Mouse (Mus musculus): ENCODE measurements around the gene 4933402E13Rik. TPM values are rescaled to one million over a fixed set of nuclear protein-coding genes. Genes with fewer than 3 reads are reported as not detected.

The 4933402E13Rik gene
- polyA plus RNA-seq (2014; fragmentation: Nextera tagmentation; extraction: Ambion mirVana) = not detected in 2 replicates

DNA sequence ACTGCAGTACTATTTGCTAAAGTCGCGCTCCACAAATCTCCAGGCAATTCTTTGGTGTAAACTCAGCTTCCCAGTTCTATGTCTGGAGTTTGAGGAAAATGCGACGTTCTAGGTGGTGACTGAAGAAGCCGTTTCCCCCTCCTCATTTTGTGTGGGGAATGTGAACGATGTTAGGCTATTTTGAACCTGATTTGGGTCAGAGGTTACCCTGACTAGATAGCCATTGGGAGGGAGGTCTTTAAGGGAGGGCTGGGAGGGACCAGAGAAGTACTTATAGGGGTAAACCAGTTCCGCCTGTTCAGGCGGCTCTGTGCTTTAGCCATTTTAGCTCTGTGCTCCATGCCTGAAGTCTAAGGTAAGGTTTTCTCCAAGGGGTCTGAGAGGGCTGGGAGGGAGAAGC is at the start of gene 4933402E13Rik:
TSS of gene 4933402E13Rik (plus strand) at position 301 of the 400 bp plus-strand sequence.
- Histone ChIP-seq H3K27ac (replicated peaks; ENCODE audit: low read depth, low read length) (no peak within 1 kb of the TSS), H3K9me3 (replicated peaks; ENCODE audit: control insufficient read depth, low read length) (no peaks in the 10 kb centered on the region), H3K27me3 (ENCODE audit: control insufficient read depth, insufficient read depth, low read length) (no peaks in the 10 kb centered on the region), H3K9ac (replicated peaks; ENCODE audit: low read length) (no peak within 1 kb of the TSS), H3K36me3 (replicated peaks; ENCODE audit: control insufficient read depth, insufficient read depth, low read depth, low read length) (no peaks in the 10 kb centered on the region), H3K4me3 (ENCODE audit: low read depth, low read length) (no peak within 1 kb of the TSS), H3K4me1 (ENCODE audit: control insufficient read depth, insufficient read depth, low read length) (no peaks in the 10 kb centered on the region), H3K4me2 (ENCODE audit: low read depth, low read length) (no peak within 1 kb of the TSS)
- ATAC-seq (replicated peaks; ENCODE audit: insufficient number of reproducible peaks, low FRiP score, low TSS enrichment, low read depth) (no peak), DNase-seq (ENCODE audit: low spot score) (no peak)
- WGBS = 87% methylated on average over 8 of the region's 8 CpGs

Other genes with a start within 250 kb of the 4933402E13Rik start
- gene 4931400O07Rik, start 184.5 kb downstream of the 4933402E13Rik start, polyA plus RNA-seq (2014; fragmentation: Nextera tagmentation; extraction: Ambion mirVana) = not detected in 2 replicates